Mouse (Mus musculus): ENCODE data around the gene Fign.

DNA sequence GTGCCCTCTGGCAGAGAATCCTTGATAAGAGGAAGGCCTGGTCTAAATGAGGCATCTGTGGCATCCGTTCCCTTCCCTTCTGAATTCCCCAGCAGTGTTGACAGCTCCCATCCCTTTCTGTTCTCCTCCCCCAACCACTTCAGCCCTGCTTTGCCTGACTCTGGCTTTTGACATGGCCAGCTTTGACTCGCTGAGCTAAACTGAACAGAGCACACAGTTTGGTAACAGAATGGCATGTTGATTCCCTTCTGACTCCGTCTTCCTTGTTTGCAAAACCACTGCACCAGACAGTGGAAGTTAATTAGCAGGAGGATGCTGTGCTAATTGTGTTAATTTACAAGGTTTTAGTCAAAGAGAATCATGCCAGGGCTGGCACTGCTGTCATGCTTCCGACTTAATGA, 115.5 kb downstream of the Fign start:
- TF ChIP-seq POLR2A (IDR thresholded peaks at IDR 0.05; ENCODE audit: extremely low read depth, insufficient read depth, low read length) = no peak
- TF ChIP-seq CTCF (IDR thresholded peaks at IDR 0.05; ENCODE audit: extremely low read depth, insufficient read depth, low read length) = no peak

All from cortical plate, adult 2 months (tissue).